25 mouse cellular contexts compared by ENCODE assay signal in the genomic region with DNA sequence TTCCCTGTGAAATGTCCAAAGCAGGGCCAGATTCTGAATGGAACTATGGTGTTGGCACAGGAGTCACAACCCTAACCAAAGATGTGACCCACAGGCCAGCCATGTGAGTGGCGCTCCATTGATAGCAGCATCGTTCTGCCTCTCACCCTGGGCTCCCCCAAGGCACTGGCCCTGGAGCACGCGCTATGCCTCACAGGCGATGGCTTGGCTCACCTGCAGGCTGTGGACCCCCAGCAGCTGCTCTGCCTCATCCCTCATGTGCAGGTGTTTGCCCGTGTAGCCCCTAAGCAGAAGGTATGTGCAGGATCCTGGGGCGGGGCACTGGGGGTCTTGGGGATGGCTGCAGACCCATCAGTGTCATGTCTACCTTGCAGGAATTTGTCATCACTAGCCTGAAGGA. TPM values are rescaled to one million over a fixed set of nuclear protein-coding genes. Genes with fewer than 3 reads are reported as not detected.
DNase-seq lines count a peak whose midpoint lies in the region; ATAC-seq and TF ChIP-seq lines count a peak whose summit lies in the region.
"Had no signal": no experiment of that assay in that cellular context is flagged by ENCODE, and none has a peak within 500 bp of the region (broad histone marks: within the 10 kb centered on the region; RNA-seq: fewer than 3 reads in every experiment).

No protein-coding gene starts in this region.

- intact Hi-C loops in gastrocnemius, adult 2 months (cut with DNase I), result no loop called here

- H3K27me3 ChIP-seq in midbrain, embryonic 11.5 days (ENCODE audit: control insufficient read depth, insufficient read depth, low read length), result no peaks in the 10 kb centered on the region
- H3K27me3 ChIP-seq in midbrain, embryonic 10.5 days (ENCODE audit: low read depth, poor library complexity, severe bottlenecking), result no peaks in the 10 kb centered on the region
- H3K27me3 ChIP-seq: CH12.LX; embryonic facial prominence, embryonic 15.5 days; intestine, embryonic 15.5 days; kidney, embryonic 15.5 days; limb, embryonic 15.5 days; liver, embryonic 15.5 days; midbrain, embryonic 12.5 days; neural tube, embryonic 12.5 days had no signal

- DNase-seq in gastrocnemius, adult 2 months, result peak; percentile 6
- no peak for DNase-seq in gastrocnemius, adult 18-20 months (ENCODE audit: low spot score)
- peak; percentile 37 for DNase-seq in midbrain, embryonic 11.5 days (ENCODE audit: low spot score, missing footprints)
- DNase-seq in midbrain, embryonic 10.5 days (ENCODE audit: low spot score), result no peak
- peak; percentile 38 for DNase-seq in testis, postnatal 10 days (ENCODE audit: low spot score)
- no peak for DNase-seq in testis, postnatal 14 days (ENCODE audit: low spot score)
- peak; percentile 3 for DNase-seq in gastrocnemius, postnatal 25 days
- DNase-seq: adrenal gland, postnatal 36 days; cerebellum, adult 11-12 months; heart, adult 18-20 months; layer of hippocampus, postnatal 36 days had no signal

- peaks cover 2% of the 10 kb centered on the region; the same call in 1 of the 2 replicates for H3K4me1 ChIP-seq in midbrain, embryonic 11.5 days (ENCODE audit: control insufficient read depth, insufficient read depth, low read length)
- H3K4me1 ChIP-seq in midbrain, embryonic 10.5 days, result peaks cover 4% of the 10 kb centered on the region
- H3K4me1 ChIP-seq: intestine, embryonic 15.5 days had no signal

- ATAC-seq in midbrain, embryonic 11.5 days (ENCODE audit: low FRiP score), result no peak
- ATAC-seq: forebrain, embryonic 16.5 days; intestine, embryonic 15.5 days had no signal

- H3K36me3 ChIP-seq in midbrain, embryonic 11.5 days (ENCODE audit: control insufficient read depth, insufficient read depth, low read length), result peaks cover 74% of the 10 kb centered on the region
- H3K36me3 ChIP-seq in midbrain, embryonic 10.5 days, result peaks cover 99% of the 10 kb centered on the region

- H3K4me2 ChIP-seq in midbrain, embryonic 11.5 days, result no peak overlapping the region
- H3K4me2 ChIP-seq: embryonic facial prominence, embryonic 15.5 days; hindbrain, embryonic 14.5 days; intestine, embryonic 15.5 days; kidney, embryonic 15.5 days; limb, embryonic 15.5 days; liver, embryonic 15.5 days; midbrain, embryonic 12.5 days; neural tube, embryonic 12.5 days had no signal

- no peak overlapping the region for H3K27ac ChIP-seq in gastrocnemius, adult 2 months
- H3K27ac ChIP-seq in midbrain, embryonic 11.5 days (ENCODE audit: low read depth, low read length), result no peak overlapping the region
- no peak overlapping the region for H3K27ac ChIP-seq in midbrain, embryonic 10.5 days (replicated peaks)
- H3K27ac ChIP-seq: embryonic facial prominence, embryonic 15.5 days; hindbrain, embryonic 14.5 days; intestine, embryonic 15.5 days; kidney, embryonic 15.5 days; limb, embryonic 15.5 days; liver, embryonic 15.5 days; macrophage; midbrain, embryonic 12.5 days; neural tube, embryonic 12.5 days had no signal

- H3K4me3 ChIP-seq in gastrocnemius, adult 2 months, result no peak overlapping the region
- H3K4me3 ChIP-seq in midbrain, embryonic 11.5 days (ENCODE audit: low read depth, low read length), result no peak overlapping the region
- no peak overlapping the region for H3K4me3 ChIP-seq in midbrain, embryonic 10.5 days
- H3K4me3 ChIP-seq: embryonic facial prominence, embryonic 15.5 days; intestine, embryonic 15.5 days; kidney, embryonic 15.5 days; limb, embryonic 15.5 days; liver, embryonic 15.5 days; midbrain, embryonic 12.5 days; neural tube, embryonic 12.5 days had no signal

- no peak for TF ChIP-seq CTCF in gastrocnemius, adult 2 months (IDR thresholded peaks at IDR 0.05)

- no peak overlapping the region for H3K9ac ChIP-seq in midbrain, embryonic 11.5 days (ENCODE audit: low read length)
- H3K9ac ChIP-seq: embryonic facial prominence, embryonic 15.5 days; hindbrain, embryonic 14.5 days; intestine, embryonic 15.5 days; kidney, embryonic 15.5 days; limb, embryonic 15.5 days; liver, embryonic 15.5 days; midbrain, embryonic 12.5 days; neural tube, embryonic 12.5 days had no signal

- 96% methylated on average over 7 of the region's 7 CpGs for WGBS in midbrain, embryonic 11.5 days
- 93% methylated on average over 7 of the region's 7 CpGs for WGBS in midbrain, embryonic 10.5 days

- no peaks in the 10 kb centered on the region for H3K9me3 ChIP-seq in midbrain, embryonic 11.5 days (ENCODE audit: control insufficient read depth, low read length)
- no peaks in the 10 kb centered on the region for H3K9me3 ChIP-seq in midbrain, embryonic 10.5 days (replicated peaks)
- H3K9me3 ChIP-seq: embryonic facial prominence, embryonic 15.5 days; intestine, embryonic 15.5 days; kidney, embryonic 15.5 days; limb, embryonic 15.5 days; liver, embryonic 15.5 days; midbrain, embryonic 12.5 days; neural tube, embryonic 12.5 days had no signal

RNA-seq across cellular contexts. Expression of gene Gmip, which starts 5.1 kb away (rescaled TPM):
- total RNA-seq in gastrocnemius, adult 2 months (2021), result 1 to 10 TPM; 3.8 to 5.3 TPM
- total RNA-seq in gastrocnemius, adult 18-20 months (2021), result 1 to 10 TPM; 3.5 to 3.8 TPM
- 7.8 TPM in 2 replicates for polyA plus RNA-seq in midbrain, embryonic 11.5 days (2014; fragmentation: Nextera tagmentation; extraction: Ambion mirVana)
- polyA plus RNA-seq in midbrain, embryonic 10.5 days (2016; fragmentation: Nextera tagmentation; extraction: Ambion mirVana), result 7.7 and 9.7 TPM in 2 replicates
- total RNA-seq in gastrocnemius, postnatal 25 days (2021), result 1 to 10 TPM; 1.8 to 3.8 TPM

RNA-seq across cellular contexts. Expression of gene Zfp866, which starts 12.4 kb away (rescaled TPM):
- 10 to 100 TPM; 15.6 to 17.1 TPM for total RNA-seq in gastrocnemius, adult 2 months (2021)
- 10 to 100 TPM; 14.1 to 14.4 TPM for total RNA-seq in gastrocnemius, adult 18-20 months (2021)
- 41.5 and 42.2 TPM in 2 replicates for polyA plus RNA-seq in midbrain, embryonic 11.5 days (2014; fragmentation: Nextera tagmentation; extraction: Ambion mirVana)
- 35.2 and 37.2 TPM in 2 replicates for polyA plus RNA-seq in midbrain, embryonic 10.5 days (2016; fragmentation: Nextera tagmentation; extraction: Ambion mirVana)
- total RNA-seq in gastrocnemius, postnatal 25 days (2021), result 10 to 100 TPM; 11.5 to 12.8 TPM

RNA-seq across cellular contexts. Expression of gene Atp13a1, which starts 12.4 kb away (rescaled TPM):
- total RNA-seq in gastrocnemius, adult 2 months (2021), result 10 to 100 TPM in 1 of 2 experiments, 1 to 10 TPM in 1; 9.9 to 10.4 TPM
- 1 to 10 TPM; 8.4 to 9.4 TPM for total RNA-seq in gastrocnemius, adult 18-20 months (2021)
- polyA plus RNA-seq in midbrain, embryonic 11.5 days (2014; fragmentation: Nextera tagmentation; extraction: Ambion mirVana), result 33.8 and 40.7 TPM in 2 replicates
- 57.1 and 58.1 TPM in 2 replicates for polyA plus RNA-seq in midbrain, embryonic 10.5 days (2016; fragmentation: Nextera tagmentation; extraction: Ambion mirVana)
- 10 to 100 TPM in 1 of 2 experiments, 1 to 10 TPM in 1; 9.4 to 11.3 TPM for total RNA-seq in gastrocnemius, postnatal 25 days (2021)

RNA-seq across cellular contexts. Expression of gene Lpar2, which starts 18.9 kb away (rescaled TPM):
- under 1 TPM in 1 of 2 experiments, not detected in 1; 0.14 TPM for total RNA-seq in gastrocnemius, adult 2 months (2021)
- total RNA-seq in gastrocnemius, adult 18-20 months (2021), result under 1 TPM; 0.05 to 0.07 TPM
- 0.72 and 1.2 TPM in 2 replicates for polyA plus RNA-seq in midbrain, embryonic 11.5 days (2014; fragmentation: Nextera tagmentation; extraction: Ambion mirVana)
- polyA plus RNA-seq in midbrain, embryonic 10.5 days (2016; fragmentation: Nextera tagmentation; extraction: Ambion mirVana), result 0.65 and 0.68 TPM in 2 replicates
- total RNA-seq in gastrocnemius, postnatal 25 days (2021), result under 1 TPM; 0.05 to 0.08 TPM

RNA-seq across cellular contexts. Expression of gene Gm20422, which starts 28.7 kb away (rescaled TPM):
- total RNA-seq in gastrocnemius, adult 2 months (2021), result 1 to 10 TPM; 2.4 to 3.0 TPM
- total RNA-seq in gastrocnemius, adult 18-20 months (2021), result 1 to 10 TPM; 3.2 to 3.3 TPM
- polyA plus RNA-seq in midbrain, embryonic 11.5 days (2014; fragmentation: Nextera tagmentation; extraction: Ambion mirVana), result 1.4 and 1.6 TPM in 2 replicates
- 0.43 TPM in 1 of 2 replicates, not detected in the other for polyA plus RNA-seq in midbrain, embryonic 10.5 days (2016; fragmentation: Nextera tagmentation; extraction: Ambion mirVana)
- 1 to 10 TPM; 2.1 to 2.8 TPM for total RNA-seq in gastrocnemius, postnatal 25 days (2021)
- total RNA-seq: MEL; monocyte, adult 5-6 weeks had no signal
- polyA plus RNA-seq: embryonic facial prominence, embryonic 15.5 days; heart, embryonic 14.5 days; kidney, embryonic 15.5 days; limb, embryonic 15.5 days; macrophage had no signal

Comparison
In these comparisons a context has a peak if more than half of its experiments do, and no peak if none do; other contexts are left out.
1. DNase-seq: peak in gastrocnemius, adult 2 months (single experiment), midbrain, embryonic 11.5 days (single experiment), testis, postnatal 10 days (single experiment) and gastrocnemius, postnatal 25 days (single experiment); none in gastrocnemius, adult 18-20 months (single experiment), midbrain, embryonic 10.5 days (single experiment) and testis, postnatal 14 days (single experiment).